Mouse (Mus musculus) intestine, postnatal 0 days (tissue): Measurements from ENCODE around the gene Ephx4. TPM values are rescaled to one million over a fixed set of nuclear protein-coding genes. Genes with fewer than 3 reads are reported as not detected.

Experiments used
- ATAC-seq: fragments of 200-750 bp; cut with Nextera tagmentation; 2 replicates; pipeline ENCODE4 v1.8.0; 2017; ENCODE audit warnings: mild to moderate bottlenecking, moderate TSS enrichment, moderate library complexity
- H3K27ac ChIP-seq: fragments of 300-500 bp; sonication (generic); 2 replicates; pipeline ENCODE4 v1.5.1; 2014; ENCODE audit warnings: mild to moderate bottlenecking, low read depth, low read length, moderate library complexity
- H3K27me3 ChIP-seq: fragments of 300-500 bp; sonication (generic); replicated peaks from 2 replicates; pipeline ENCODE4 v1.6.1; 2014; ENCODE audit warnings: low read length, mixed read lengths; ENCODE audit not compliant: control insufficient read depth, insufficient read depth
- H3K36me3 ChIP-seq: fragments of 300-500 bp; sonication (generic); 2 replicates; pipeline ENCODE4 v1.6.1; 2014; ENCODE audit warnings: mild to moderate bottlenecking, moderate library complexity; ENCODE audit not compliant: control insufficient read depth, insufficient read depth
- H3K4me1 ChIP-seq: fragments of 300-500 bp; sonication (generic); replicated peaks from 2 replicates; pipeline ENCODE4 v1.6.1; 2014; ENCODE audit warnings: antibody characterized with exemption, low read length, mixed read lengths; ENCODE audit not compliant: control insufficient read depth, insufficient read depth
- H3K4me2 ChIP-seq: fragments of 300-500 bp; sonication (generic); replicated peaks from 2 replicates; pipeline ENCODE4 v1.6.1; 2014; ENCODE audit warnings: low read depth, mild to moderate bottlenecking, moderate library complexity
- H3K4me3 ChIP-seq: fragments of 300-500 bp; sonication (generic); 2 replicates; pipeline ENCODE4 v1.5.1; 2014; ENCODE audit warnings: low read depth, low read length
- H3K9ac ChIP-seq: fragments of 300-500 bp; sonication (generic); 2 replicates; pipeline ENCODE4 v1.6.1; 2014; ENCODE audit warnings: mild to moderate bottlenecking, low read depth, low read length
- H3K9me3 ChIP-seq: fragments of 300-500 bp; sonication (generic); 2 replicates; pipeline ENCODE4 v1.6.1; 2016; ENCODE audit warnings: mixed run types; ENCODE audit not compliant: control insufficient read depth
- CTCF ChIP-seq: sonication (generic); IDR thresholded peaks from 2 replicates; pipeline ENCODE4 v1.5.1; 2016; ENCODE audit warnings: low read depth, mild to moderate bottlenecking, control low read depth, antibody characterized with exemption, moderate library complexity
- WGBS: fragments of 180-500 bp; shearing (Covaris S2); extraction: QIAGEN DNeasy Blood & Tissue Kit; methylation state at CpG from one replicate; pipeline ENCODE4 v1.1.7; 2014; 5-methylcytosine and 5-hydroxymethylcytosine counted together
- polyA plus RNA-seq: library from polyadenylated mRNA; unstranded; fragments of >200 nt; fragmentation: Nextera tagmentation; extraction: Ambion mirVana; gene quantifications from 2 replicates; pipeline ENCODE4 v1.2.1, GENCODE M21; 2015

Gene Ephx4
- polyA plus RNA-seq = 0.58 and 0.70 TPM in 2 replicates

GRCm38 (mm10) chr5:107402436-107402835 is at the start of gene Ephx4:
Gene Ephx4 (plus strand): TSS chr5:107402736.
- Histone ChIP-seq H3K36me3 (no peaks in the 10 kb centered on the region), H3K27ac (no peak within 1 kb of the TSS), H3K27me3 (peaks cover 32% of the 10 kb centered on the region), H3K4me2 (peak within 1 kb of the TSS; percentile 96), H3K4me3 (peak within 1 kb of the TSS; percentile 50), H3K9me3 (no peaks in the 10 kb centered on the region), H3K9ac (peak within 1 kb of the TSS; percentile 40; the same call in 1 of the 2 replicates), H3K4me1 (no peaks in the 10 kb centered on the region)
- no peak for TF ChIP-seq CTCF
- ATAC-seq = no peak
- WGBS = 29% methylated on average over 5 of the region's 5 CpGs

DNA sequence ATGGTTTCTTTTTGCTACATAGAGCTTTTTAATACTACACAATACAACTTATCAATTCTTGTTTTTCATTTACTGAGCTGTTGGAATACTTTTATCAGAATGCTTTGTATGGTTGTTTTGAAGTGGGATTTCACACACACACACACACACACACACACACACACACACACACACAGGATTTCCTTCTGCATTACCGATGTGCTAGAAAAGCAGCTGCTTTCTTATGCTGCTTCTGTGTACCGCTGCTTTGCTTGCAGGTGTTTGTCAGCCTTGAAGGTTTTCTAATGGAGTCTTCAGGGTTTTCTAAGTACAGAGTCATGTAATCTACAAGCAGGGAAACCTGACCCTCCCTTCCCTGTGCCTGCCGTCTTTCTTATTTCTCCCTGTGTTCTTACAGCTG is 48.6 kb upstream of the Ephx4 start:
- H3K4me2 ChIP-seq = no peak overlapping the region
- ATAC-seq = no peak
- H3K27me3 ChIP-seq = no peaks in the 10 kb centered on the region
- no peaks in the 10 kb centered on the region for H3K4me1 ChIP-seq
- H3K9me3 ChIP-seq = no peaks in the 10 kb centered on the region
- TF ChIP-seq CTCF = no peak
- H3K36me3 ChIP-seq = no peaks in the 10 kb centered on the region
- WGBS = 51% methylated on average over 3 of the region's 3 CpGs
- no peak overlapping the region for H3K4me3 ChIP-seq
- H3K27ac ChIP-seq = no peak overlapping the region
- H3K9ac ChIP-seq = no peak overlapping the region

GRCm38 (mm10) chr5:107355801-107356200 is 46.7 kb upstream of the Ephx4 start:
- H3K4me3 ChIP-seq = no peak overlapping the region
- WGBS = 20% methylated on average over 1 of the region's 1 CpGs
- no peaks in the 10 kb centered on the region for H3K9me3 ChIP-seq
- no peaks in the 10 kb centered on the region for H3K36me3 ChIP-seq
- TF ChIP-seq CTCF = no peak
- no peak overlapping the region for H3K4me2 ChIP-seq
- no peak overlapping the region for H3K27ac ChIP-seq
- no peaks in the 10 kb centered on the region for H3K4me1 ChIP-seq
- no peak for ATAC-seq
- no peak overlapping the region for H3K9ac ChIP-seq
- no peaks in the 10 kb centered on the region for H3K27me3 ChIP-seq

GRCm38 (mm10) chr5:107357723-107358122 is 44.8 kb upstream of the Ephx4 start:
- no peaks in the 10 kb centered on the region for H3K27me3 ChIP-seq
- ATAC-seq = no peak
- WGBS = 82% methylated on average over 8 of the region's 8 CpGs

GRCm38 (mm10) chr5:107359395-107360053 is 43.0 kb upstream of the Ephx4 start:
- Histone ChIP-seq H3K27me3 (no peaks in the 10 kb centered on the region), H3K36me3 (no peaks in the 10 kb centered on the region), H3K4me1 (no peaks in the 10 kb centered on the region), H3K4me3 (peak overlapping the region; percentile 68), H3K4me2 (peak overlapping the region; percentile 73), H3K27ac (peak overlapping the region; percentile 50; the same call in 1 of the 2 replicates), H3K9me3 (no peaks in the 10 kb centered on the region), H3K9ac (peak overlapping the region; percentile 56)
- peak; percentile 97 for ATAC-seq
- WGBS = under 1% methylated on average over 40 of the region's 40 CpGs
- no peak; the same call in 1 of the 2 replicates for TF ChIP-seq CTCF

More at GRCm38 (mm10) chr5:107357723-107358122, 44.8 kb upstream of the Ephx4 start:
- Histone ChIP-seq H3K9me3 (no peaks in the 10 kb centered on the region), H3K27ac (no peak overlapping the region), H3K36me3 (no peaks in the 10 kb centered on the region), H3K9ac (no peak overlapping the region), H3K4me1 (no peaks in the 10 kb centered on the region), H3K4me2 (no peak overlapping the region), H3K4me3 (no peak overlapping the region)
- no peak for TF ChIP-seq CTCF

DNA sequence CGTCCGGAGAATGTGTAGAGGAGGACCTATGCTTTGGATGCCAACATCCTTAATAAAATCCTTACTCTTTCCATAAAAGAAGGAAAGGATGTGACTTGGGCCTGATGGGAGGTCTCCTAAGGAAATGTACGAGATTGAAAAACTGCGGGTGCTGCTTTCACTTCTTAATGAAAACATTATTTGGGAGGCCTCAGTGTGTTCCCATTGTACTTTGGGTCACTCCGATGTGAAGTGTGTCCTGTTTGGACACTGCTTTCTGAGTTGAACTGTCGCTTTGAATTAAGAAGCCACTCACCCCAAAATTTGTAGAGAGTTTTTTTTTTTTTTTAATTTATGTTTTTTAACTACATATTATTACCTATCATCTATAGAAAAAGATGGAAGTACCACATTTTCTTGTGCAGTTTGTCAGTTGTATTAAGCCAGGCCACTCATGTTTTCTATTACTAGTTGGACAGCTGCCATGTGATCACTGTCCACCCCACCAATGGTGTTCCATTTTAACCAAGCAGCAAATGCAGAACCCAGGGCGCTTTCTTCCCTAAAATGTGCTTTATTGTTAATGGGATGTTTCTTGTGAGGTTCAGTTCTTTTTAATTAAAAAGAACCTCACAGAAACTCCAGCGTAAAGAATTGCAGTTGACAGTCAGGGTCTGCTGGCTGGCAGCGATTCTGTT is 42.3 kb upstream of the Ephx4 start:
- peak overlapping the region; percentile 73 for H3K4me2 ChIP-seq
- H3K9ac ChIP-seq = peak overlapping the region; percentile 56
- TF ChIP-seq CTCF = no peak
- H3K4me3 ChIP-seq = peak overlapping the region; percentile 68
- H3K27me3 ChIP-seq = no peaks in the 10 kb centered on the region
- no peaks in the 10 kb centered on the region for H3K4me1 ChIP-seq
- H3K36me3 ChIP-seq = no peaks in the 10 kb centered on the region
- no peaks in the 10 kb centered on the region for H3K9me3 ChIP-seq
- ATAC-seq = no peak
- peak overlapping the region; percentile 50; the same call in 1 of the 2 replicates for H3K27ac ChIP-seq
- 29% methylated on average over 9 of the region's 9 CpGs for WGBS
